Mouse (Mus musculus) heart, postnatal 0 days (tissue): ENCODE measurements at regions not wholly inside any gene's neighbourhood (a gene's known extent, or its start where the extent isn't known, plus 50 kb on each side); places are given as distances from the start of the nearest gene placed in this dataset.

ENCODE experiments used
- ATAC-seq: fragments of 200-750 bp; cut with Nextera tagmentation; 2 replicates; pipeline ENCODE4 v1.8.0; 2017; ENCODE audit warnings: low read depth, moderate number of reproducible peaks, moderate library complexity; ENCODE audit not compliant: insufficient read depth
- DNase-seq: peaks from one replicate; pipeline ENCODE4 v3.0.0-alpha.2; 2016; ENCODE audit warnings: low spot score
- H3K27ac ChIP-seq: fragments of 300-500 bp; sonication (generic); 2 replicates; pipeline ENCODE4 v1.5.1; 2014; ENCODE audit warnings: low read depth, mild to moderate bottlenecking
- H3K27me3 ChIP-seq: fragments of 300-500 bp; sonication (generic); 2 replicates; pipeline ENCODE4 v1.6.1; 2014; ENCODE audit warnings: low read length, mixed read lengths; ENCODE audit not compliant: control insufficient read depth, insufficient read depth
- H3K36me3 ChIP-seq: fragments of 300-500 bp; sonication (generic); replicated peaks from 2 replicates; pipeline ENCODE4 v1.6.1; 2014; ENCODE audit warnings: low read length, mixed read lengths; ENCODE audit not compliant: control insufficient read depth, insufficient read depth
- H3K4me1 ChIP-seq: fragments of 300-500 bp; sonication (generic); 2 replicates; pipeline ENCODE4 v1.6.1; 2014; ENCODE audit warnings: antibody characterized with exemption; ENCODE audit not compliant: control insufficient read depth, insufficient read depth
- H3K4me2 ChIP-seq: fragments of 300-500 bp; sonication (generic); 2 replicates; pipeline ENCODE4 v1.6.1; 2014; ENCODE audit warnings: low read depth, mild to moderate bottlenecking, low read length, moderate library complexity
- H3K4me3 ChIP-seq: fragments of 300-500 bp; sonication (generic); 2 replicates; pipeline ENCODE4 v1.5.1; 2014; ENCODE audit warnings: low read depth, low read length
- H3K9ac ChIP-seq: fragments of 300-500 bp; sonication (generic); replicated peaks from 2 replicates; pipeline ENCODE4 v1.6.1; 2014; ENCODE audit warnings: low read depth, low read length, mixed read lengths
- H3K9me3 ChIP-seq: fragments of 300-500 bp; sonication (generic); replicated peaks from 2 replicates; pipeline ENCODE4 v1.6.1; 2016; ENCODE audit warnings: low read length; ENCODE audit not compliant: control insufficient read depth
- CTCF ChIP-seq: IDR thresholded peaks from 2 replicates; pipeline ENCODE4 v1.5.1; 2016; ENCODE audit warnings: antibody characterized with exemption, control low read depth, low read depth
- EP300 ChIP-seq: IDR thresholded peaks from 2 replicates; pipeline ENCODE4 v1.6.1; 2016; ENCODE audit warnings: antibody characterized with exemption, low read depth
- WGBS: fragments of 180-500 bp; shearing (Covaris S2); extraction: QIAGEN DNeasy Blood & Tissue Kit; methylation state at CpG from one replicate; pipeline ENCODE4 v1.1.7; 2014; 5-methylcytosine and 5-hydroxymethylcytosine counted together

DNA sequence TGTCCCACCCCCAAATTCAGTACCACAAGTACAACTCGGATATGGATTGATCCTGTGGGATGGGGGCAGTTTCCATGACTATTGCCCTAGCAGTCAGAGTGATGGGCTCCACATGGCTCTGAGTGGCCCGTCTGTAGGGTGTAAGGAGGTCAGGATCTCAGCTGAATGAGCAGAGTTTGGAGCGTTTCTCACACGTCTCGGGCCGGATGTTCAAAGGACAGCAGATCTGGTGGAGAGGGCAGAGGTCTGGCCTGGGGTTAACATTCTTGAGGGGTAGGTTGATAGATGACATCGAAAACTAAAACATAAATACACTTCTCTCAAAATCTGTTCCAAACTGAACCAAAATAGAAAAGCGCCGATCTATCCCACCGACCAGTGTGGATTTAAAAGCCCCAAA, 146.5 kb upstream of the Cxcl12 start:
- Histone ChIP-seq H3K4me1 (no peaks in the 10 kb centered on the region), H3K9ac (no peak overlapping the region), H3K27ac (no peak overlapping the region), H3K4me2 (no peak overlapping the region), H3K27me3 (no peaks in the 10 kb centered on the region), H3K4me3 (no peak overlapping the region), H3K9me3 (no peaks in the 10 kb centered on the region), H3K36me3 (no peaks in the 10 kb centered on the region)
- DNase-seq (no peak), ATAC-seq (no peak)
- WGBS, result 64% methylated on average over 10 of the region's 10 CpGs
- no peak for TF ChIP-seq EP300
- no peak for TF ChIP-seq CTCF

DNA sequence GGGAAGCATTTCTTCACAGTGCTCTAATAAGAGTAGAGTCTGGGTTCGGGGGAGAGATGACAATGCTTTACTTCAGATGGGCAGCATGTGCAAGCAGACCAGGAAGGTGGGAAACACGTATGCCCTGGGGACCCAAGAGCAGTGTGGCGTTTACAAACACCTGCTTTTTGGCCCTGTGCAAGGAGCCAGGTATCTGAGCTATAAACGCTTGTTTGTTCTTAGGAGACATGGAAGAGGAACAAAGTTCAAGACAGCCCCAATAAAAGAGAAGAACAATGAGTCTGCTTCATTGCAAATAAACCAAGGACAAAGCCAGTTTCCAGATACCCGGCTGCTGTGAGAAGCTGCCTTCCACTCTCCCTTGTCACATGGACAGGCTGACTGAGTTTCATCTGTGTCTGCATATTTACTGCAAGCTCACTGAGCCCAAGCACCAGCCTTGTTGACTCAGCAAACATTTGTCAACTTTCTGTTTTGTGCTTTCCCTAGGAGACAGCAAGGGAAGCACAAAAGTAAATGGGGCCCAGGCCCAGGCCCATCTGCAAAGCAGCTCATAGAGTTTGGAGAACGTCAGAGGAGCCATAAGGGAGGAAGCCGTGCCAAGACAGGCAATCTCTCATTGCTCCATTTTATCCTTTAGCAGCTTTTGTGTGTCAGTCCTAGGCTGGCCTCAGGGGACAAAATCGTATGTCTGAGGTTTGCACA, 136.1 kb upstream of the Cxcl12 start:
- Histone ChIP-seq H3K4me3 (no peak overlapping the region), H3K4me2 (no peak overlapping the region), H3K36me3 (no peaks in the 10 kb centered on the region), H3K9me3 (no peaks in the 10 kb centered on the region), H3K27ac (no peak overlapping the region), H3K4me1 (no peaks in the 10 kb centered on the region), H3K27me3 (no peaks in the 10 kb centered on the region), H3K9ac (no peak overlapping the region)
- DNase-seq (no peak), ATAC-seq (no peak)
- TF ChIP-seq EP300, result no peak
- TF ChIP-seq CTCF, result no peak
- WGBS, result 70% methylated on average over 8 of the region's 8 CpGs

DNA sequence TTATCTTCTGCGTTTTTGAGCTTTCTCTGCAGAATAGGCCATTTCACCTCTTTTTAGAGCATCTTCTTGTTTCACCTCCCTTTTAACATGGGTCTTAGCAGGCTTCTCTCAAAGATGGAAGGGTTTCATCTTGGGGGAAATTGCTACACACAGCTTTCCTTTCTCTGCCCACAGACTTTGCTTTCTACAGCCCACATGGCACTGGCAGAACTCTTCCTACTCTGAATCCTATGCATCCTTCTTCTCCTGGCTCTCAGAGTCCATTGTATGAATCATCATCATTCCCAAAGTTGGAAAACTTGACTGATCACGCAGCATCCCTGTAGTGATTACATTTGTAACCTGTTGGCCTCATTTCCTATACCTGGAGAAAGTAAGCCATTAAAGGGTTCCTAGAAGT, 124.6 kb upstream of the Cxcl12 start:
- Histone ChIP-seq H3K27ac (no peak overlapping the region), H3K9me3 (no peaks in the 10 kb centered on the region), H3K4me2 (no peak overlapping the region), H3K4me3 (no peak overlapping the region), H3K36me3 (no peaks in the 10 kb centered on the region), H3K9ac (no peak overlapping the region), H3K4me1 (no peaks in the 10 kb centered on the region), H3K27me3 (0 out of 2 replicates have a peak, but pooled peaks cover 3% of the 10 kb centered on the region)
- WGBS, result 66% methylated on average over 2 of the region's 2 CpGs
- ATAC-seq (no peak), DNase-seq (no peak)
- no peak for TF ChIP-seq CTCF
- TF ChIP-seq EP300, result no peak

DNA sequence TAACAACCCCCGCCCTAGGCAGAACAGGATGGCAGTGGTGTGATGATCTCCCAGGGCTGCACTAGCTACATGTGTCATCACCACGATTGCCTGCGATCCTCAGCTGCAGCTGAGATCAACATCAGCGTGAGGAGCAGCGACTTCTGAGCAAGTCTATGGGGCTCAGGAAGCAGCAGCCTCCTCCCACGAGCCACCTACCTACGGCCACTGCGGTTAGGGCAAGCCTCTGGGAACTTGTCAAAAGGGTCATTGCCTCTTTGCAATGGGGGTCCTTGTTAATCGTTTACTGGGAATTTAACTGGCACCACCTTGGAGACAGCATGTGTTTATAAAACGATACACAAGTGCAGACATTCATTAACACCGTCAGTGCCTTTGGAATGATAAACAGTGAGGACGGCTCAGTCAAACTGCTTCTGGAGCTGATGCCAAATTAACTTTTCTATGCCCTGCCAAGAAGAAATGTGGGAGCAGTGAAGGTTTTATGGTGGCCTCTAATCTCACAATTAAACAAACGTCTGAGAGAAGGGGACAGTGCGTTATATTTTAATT, 118.8 kb upstream of the Cxcl12 start:
- 54% methylated on average over 14 of the region's 14 CpGs for WGBS
- TF ChIP-seq CTCF, result no peak
- no peak for TF ChIP-seq EP300
- Histone ChIP-seq H3K4me3 (no peak overlapping the region), H3K9me3 (no peaks in the 10 kb centered on the region), H3K4me1 (no peaks in the 10 kb centered on the region), H3K27ac (no peak overlapping the region), H3K27me3 (peaks cover 3% of the 10 kb centered on the region; the same call in 1 of the 2 replicates), H3K4me2 (no peak overlapping the region), H3K36me3 (no peaks in the 10 kb centered on the region), H3K9ac (no peak overlapping the region)
- ATAC-seq (no peak), DNase-seq (no peak)

DNA sequence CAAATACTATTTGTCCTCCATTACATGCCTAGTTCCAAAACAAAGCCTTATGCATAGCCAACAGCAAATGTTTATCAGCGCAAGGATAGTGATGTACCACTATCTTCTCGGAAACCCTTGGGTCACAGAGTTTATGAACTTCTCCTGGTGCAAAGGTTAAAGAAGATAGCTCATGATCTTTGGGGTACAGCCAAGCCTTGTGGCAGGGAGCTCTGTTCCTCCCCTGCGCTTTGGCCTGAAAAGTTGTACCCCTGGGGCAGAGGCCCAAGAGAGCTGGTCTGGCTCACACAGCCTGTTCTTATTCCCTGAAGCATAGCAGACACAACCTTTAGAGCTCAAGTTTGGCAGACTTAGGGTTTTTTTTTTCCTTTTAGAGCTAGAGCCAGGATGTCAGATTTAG, 107.6 kb upstream of the Cxcl12 start:
- WGBS, result 79% methylated on average over 3 of the region's 3 CpGs
- no peak overlapping the region for H3K27ac ChIP-seq
- no peak for ATAC-seq
- H3K4me1 ChIP-seq, result no peaks in the 10 kb centered on the region
- no peaks in the 10 kb centered on the region for H3K9me3 ChIP-seq
- no peaks in the 10 kb centered on the region for H3K36me3 ChIP-seq
- TF ChIP-seq CTCF (no peak), EP300 (no peak)
- no peak overlapping the region for H3K4me3 ChIP-seq
- H3K27me3 ChIP-seq, result no peaks in the 10 kb centered on the region; the same call in 1 of the 2 replicates
- H3K9ac ChIP-seq, result no peak overlapping the region
- H3K4me2 ChIP-seq, result no peak overlapping the region
- no peak for DNase-seq
